Mouse (Mus musculus) bone marrow, adult 2 months (tissue): ENCODE results near the gene Brdt.

Experiments
- CTCF ChIP-seq: fragments of 200-500 bp; IDR thresholded peaks from 2 replicates; pipeline ENCODE4 v1.5.1; 2011; ENCODE audit warnings: low read length, control low read depth; ENCODE audit not compliant: control insufficient read depth, insufficient read depth
- POLR2A ChIP-seq: fragments of 200-500 bp; IDR thresholded peaks from 2 replicates; pipeline ENCODE4 v1.6.1; 2011; ENCODE audit warnings: low read depth, mild to moderate bottlenecking, control low read depth, low read length, borderline replicate concordance; ENCODE audit not compliant: control insufficient read depth

DNA sequence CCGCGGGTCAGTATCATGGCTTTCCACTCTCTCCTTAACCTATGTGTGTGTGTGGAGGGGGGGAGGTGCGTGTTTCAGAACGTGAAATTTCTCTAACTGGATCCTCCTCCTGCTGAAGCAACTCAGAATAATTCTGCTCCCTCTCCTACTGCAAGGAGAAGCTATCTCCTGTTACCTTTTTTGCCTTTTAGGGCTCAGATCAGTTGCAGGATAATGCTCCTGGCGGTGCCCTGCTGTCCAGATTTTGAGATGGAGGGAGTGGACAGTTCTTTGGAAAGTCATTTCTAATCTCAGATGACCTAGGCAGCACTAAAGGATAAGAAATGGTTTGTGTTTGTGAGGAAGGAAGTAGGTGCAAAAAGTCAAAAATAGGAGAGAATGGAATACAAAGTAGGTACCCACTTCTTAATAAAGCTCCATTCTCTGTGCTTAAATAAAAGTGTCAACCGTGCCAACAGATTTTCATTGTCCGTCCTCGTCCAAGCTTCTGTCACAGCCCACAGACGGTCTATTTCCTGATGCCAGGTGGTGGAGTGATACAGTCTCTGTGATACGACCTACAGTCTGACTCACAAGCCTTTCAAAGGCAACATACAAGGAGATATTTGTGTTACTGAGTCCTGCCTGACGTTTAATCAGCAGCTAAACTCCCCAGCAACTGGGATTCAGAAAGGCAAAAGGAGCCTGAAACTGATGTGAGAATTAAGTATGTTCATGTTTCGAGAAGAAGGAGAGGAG lies 73.2 kb downstream of the Brdt start:
- TF ChIP-seq CTCF (no peak), POLR2A (no peak)
